Mouse (Mus musculus) fibroblast of lung, adult 2 months (primary cell): ENCODE data around the gene Pheta1.

Experiments used
- DNase-seq: peaks from one replicate; pipeline ENCODE4 v3.0.0-alpha.2; 2011; ENCODE audit warnings: low read depth

The Pheta1 gene

GRCm38 (mm10) chr5:121825606-121826005 is 23.2 kb upstream of the Pheta1 start:
- no peak for DNase-seq

- no peak for DNase-seq
Measured at GRCm38 (mm10) chr5:121827876-121828275, 20.9 kb upstream of the Pheta1 start.

- DNase-seq, result no peak
Measured at GRCm38 (mm10) chr5:121828491-121829432, 20.0 kb upstream of the Pheta1 start.

- DNase-seq, result no peak
Measured at GRCm38 (mm10) chr5:121831002-121831601, 17.7 kb upstream of the Pheta1 start.

- no peak for DNase-seq
Measured at GRCm38 (mm10) chr5:121832376-121833155, 16.2 kb upstream of the Pheta1 start.

- no peak for DNase-seq
Measured at GRCm38 (mm10) chr5:121833159-121833558, 15.6 kb upstream of the Pheta1 start.

GRCm38 (mm10) chr5:121833572-121834240 is 15.1 kb upstream of the Pheta1 start:
- DNase-seq, result no peak

GRCm38 (mm10) chr5:121834241-121834606 is 14.6 kb upstream of the Pheta1 start:
- no peak for DNase-seq

GRCm38 (mm10) chr5:121834991-121835747 is 13.6 kb upstream of the Pheta1 start:
- DNase-seq, result no peak

- no peak for DNase-seq
Measured at GRCm38 (mm10) chr5:121835949-121836691, 12.7 kb upstream of the Pheta1 start.

GRCm38 (mm10) chr5:121836692-121837415 is 11.9 kb upstream of the Pheta1 start:
- DNase-seq, result peak; percentile 86

- no peak for DNase-seq
Measured at GRCm38 (mm10) chr5:121837441-121838340, 11.1 kb upstream of the Pheta1 start, which contains the start of gene Sh2b3. TSS of gene Sh2b3 (minus strand) at chr5:121837646.

- no peak for DNase-seq
Measured at GRCm38 (mm10) chr5:121838341-121839127, 10.2 kb upstream of the Pheta1 start.

- no peak for DNase-seq
Measured at GRCm38 (mm10) chr5:121839128-121839473, 9.7 kb upstream of the Pheta1 start.

GRCm38 (mm10) chr5:121841516-121841915 is 7.3 kb upstream of the Pheta1 start:
- no peak for DNase-seq

GRCm38 (mm10) chr5:121841973-121842372 is 6.8 kb upstream of the Pheta1 start:
- DNase-seq, result no peak

GRCm38 (mm10) chr5:121842665-121843118 is 6.1 kb upstream of the Pheta1 start:
- DNase-seq, result no peak
